Mouse (Mus musculus): ENCODE data around the gene Fto. TPM values are rescaled to one million over a fixed set of nuclear protein-coding genes. Genes with fewer than 3 reads are reported as not detected.

Fto gene
- polyA plus RNA-seq (2012; rRNA removed) = 15.1 and 16.9 TPM in 2 replicates

GRCm38 (mm10) chr8:91312835-91313832 lies at the start of gene Fto, which contains the start of gene Rpgrip1l:
TSS of gene Fto (plus strand) at chr8:91313525.
TSS of gene Rpgrip1l (minus strand) at chr8:91313262.

Other genes starting within 250 kb of the Fto start
- 11.8 and 12.6 TPM in 2 replicates for gene Rbl2, start 243.5 kb upstream of the Fto start, polyA plus RNA-seq (2012; rRNA removed)
- 24.5 and 28.2 TPM in 2 replicates for gene Aktip, start 113.5 kb upstream of the Fto start, polyA plus RNA-seq (2012; rRNA removed)
- gene Rpgrip1l, start 263 bp upstream of the Fto start, polyA plus RNA-seq (2012; rRNA removed) = 0.27 and 0.71 TPM in 2 replicates